Mouse (Mus musculus) megakaryocyte-erythroid progenitor cell, adult 5-6 weeks (primary cell): ENCODE results near the gene Sesn1. TPM values are rescaled to one million over a fixed set of nuclear protein-coding genes. Genes with fewer than 3 reads are reported as not detected.
A peak's percentile ranks its signal among the peaks of the same experiment; 100 is the strongest.
"Not testable (repeated sequence)": the region's sequence is repeated elsewhere in the genome, so short reads cannot be mapped to it uniquely, and the experiment has no call there.

ENCODE experiments used
- ATAC-seq: replicated peaks from 2 replicates; pipeline ENCODE4 v1.8.0; 2016; ENCODE audit warnings: mild to moderate bottlenecking, inconsistent platforms; ENCODE audit not compliant: severe bottlenecking, poor library complexity, low FRiP score, low TSS enrichment
- total RNA-seq, 2 experiments: library from RNA; stranded (forward) in 1 of 2; stranded (reverse) in 1 of 2; fragments of 200-1000, 215-1000 nt in 1 of 2; fragments of >200 nt in 1 of 2; fragmentation: Nextera tagmentation in 1 of 2; gene quantifications; 2 replicates each; pipeline ENCODE4 v1.2.3; 2014 to 2017

The Sesn1 gene
- total RNA-seq, 2 experiments from 2014 or later: 20.4 to 22.6 TPM

DNA sequence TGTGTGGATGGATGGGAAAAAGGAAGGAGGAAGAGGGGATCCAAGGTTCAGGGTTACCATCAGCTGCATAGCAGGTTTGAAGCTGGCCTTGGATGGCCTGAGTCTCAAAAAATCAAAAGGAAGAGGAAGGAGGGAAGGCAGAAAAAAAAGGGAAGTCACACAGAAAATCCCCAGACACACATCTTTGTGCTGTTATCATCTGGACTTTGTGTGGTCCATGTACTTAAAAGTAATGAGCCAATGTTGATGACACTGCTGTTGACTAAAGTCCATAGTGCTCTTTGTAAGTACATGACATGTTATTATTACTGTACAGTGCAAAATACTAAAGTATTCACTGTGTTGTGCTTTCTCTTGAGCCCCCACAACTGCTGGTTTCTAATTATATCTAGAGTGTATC lies 86.7 kb downstream of the Sesn1 start:
- ATAC-seq: no peak

- ATAC-seq: no peak
These were observed 87.1 kb downstream of the Sesn1 start for GRCm38 (mm10) chr10:41896865-41897264.

- ATAC-seq: no peak
These were observed 91.7 kb downstream of the Sesn1 start for GRCm38 (mm10) chr10:41901456-41901855.

GRCm38 (mm10) chr10:41901864-41902263 lies 92.1 kb downstream of the Sesn1 start:
- no peak for ATAC-seq

DNA sequence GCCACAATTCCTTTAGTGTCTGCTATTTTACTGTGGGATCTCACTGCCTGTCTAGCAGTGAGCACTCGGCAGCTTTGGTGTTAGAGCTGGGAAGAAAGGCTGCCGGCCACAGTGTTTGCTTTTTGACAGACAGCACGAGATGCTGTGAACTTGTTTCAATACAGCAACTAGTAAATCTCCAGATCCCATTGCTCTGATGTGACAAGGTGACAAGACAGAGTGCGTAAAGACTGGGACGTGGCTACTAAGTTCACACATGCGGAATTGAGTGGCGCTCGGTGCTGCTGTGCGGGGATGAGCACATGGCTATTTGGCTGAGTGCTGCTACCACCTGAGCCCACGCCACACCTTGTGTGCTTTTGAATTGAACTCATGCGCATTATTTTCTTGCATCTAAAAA lies 97.7 kb downstream of the Sesn1 start:
- ATAC-seq: no peak

GRCm38 (mm10) chr10:41907950-41908349 lies 98.2 kb downstream of the Sesn1 start:
- ATAC-seq: no peak

- ATAC-seq: no peak
These were observed 99.2 kb downstream of the Sesn1 start for GRCm38 (mm10) chr10:41908899-41909298.

- ATAC-seq: peak; percentile 96
These were observed 102.7 kb downstream of the Sesn1 start for GRCm38 (mm10) chr10:41912290-41912994.

- no peak for ATAC-seq
These were observed 117.0 kb downstream of the Sesn1 start for GRCm38 (mm10) chr10:41926726-41927125.

DNA sequence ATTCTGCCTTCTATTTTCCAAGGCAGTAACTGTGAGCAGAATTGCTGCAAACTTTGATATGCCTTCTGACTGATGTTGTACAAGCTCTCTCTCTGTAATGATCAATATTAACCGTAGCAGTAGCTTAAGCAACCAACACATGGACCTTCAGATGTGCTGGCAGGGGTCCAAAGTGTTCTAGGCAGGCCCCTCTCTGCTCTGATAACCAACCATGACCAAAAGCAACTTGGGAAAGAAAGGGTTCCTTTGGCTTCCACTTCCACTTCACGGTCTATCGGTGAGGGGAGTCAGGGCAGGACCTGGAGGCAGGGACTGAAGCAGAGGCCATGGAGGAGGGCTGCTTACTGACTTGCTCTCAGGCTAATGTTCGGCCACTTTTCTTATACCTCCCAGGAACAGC lies 121.2 kb downstream of the Sesn1 start:
- ATAC-seq: no peak

- ATAC-seq: no peak
These were observed 122.2 kb downstream of the Sesn1 start for GRCm38 (mm10) chr10:41931962-41932361.

- ATAC-seq: no peak
These were observed 123.2 kb downstream of the Sesn1 start for GRCm38 (mm10) chr10:41932943-41933342.

- ATAC-seq: peak; percentile 55
These were observed 123.8 kb downstream of the Sesn1 start for GRCm38 (mm10) chr10:41933536-41933935.

DNA sequence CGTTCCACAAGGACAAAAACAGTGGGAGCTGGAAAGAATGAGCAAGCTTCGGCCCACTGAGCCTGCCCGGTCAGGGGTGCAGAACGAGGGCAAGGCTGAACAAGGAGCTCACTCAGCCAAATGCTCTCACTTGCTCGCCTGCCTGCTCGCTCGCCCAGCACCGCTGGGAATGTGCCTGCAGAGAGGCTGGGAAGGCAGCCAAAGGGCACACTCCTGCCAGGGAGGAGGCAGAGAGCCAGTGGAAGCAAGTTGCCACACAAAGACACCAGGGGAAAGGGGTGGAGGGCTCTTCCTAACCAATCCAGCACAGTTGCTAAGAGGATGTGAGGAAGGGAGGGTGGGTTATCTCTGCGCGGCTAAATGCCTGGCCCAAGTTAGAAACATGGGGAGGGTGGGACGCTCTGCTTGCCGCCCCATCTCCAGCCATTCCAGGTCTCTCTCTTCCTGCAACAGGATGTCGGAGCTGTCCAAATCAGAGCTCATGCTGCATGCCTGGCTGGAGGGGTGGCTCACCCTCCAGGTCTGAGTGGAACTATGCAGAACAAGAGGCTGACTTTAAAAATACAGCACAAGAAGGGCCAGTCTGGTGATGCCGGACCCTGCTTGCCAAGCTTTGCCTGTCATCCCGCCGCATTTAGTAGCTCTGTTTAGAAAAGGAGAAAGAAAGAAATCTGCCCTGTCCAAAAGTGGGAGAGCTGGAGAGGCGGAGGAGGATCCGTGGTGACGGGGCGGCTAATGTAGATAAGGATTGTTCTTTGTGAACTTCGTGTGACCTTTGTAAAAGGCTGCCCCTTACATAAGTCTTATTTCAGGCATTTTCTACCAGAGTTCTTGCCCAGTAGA lies 125.1 kb downstream of the Sesn1 start:
- ATAC-seq: peak; percentile 46

DNA sequence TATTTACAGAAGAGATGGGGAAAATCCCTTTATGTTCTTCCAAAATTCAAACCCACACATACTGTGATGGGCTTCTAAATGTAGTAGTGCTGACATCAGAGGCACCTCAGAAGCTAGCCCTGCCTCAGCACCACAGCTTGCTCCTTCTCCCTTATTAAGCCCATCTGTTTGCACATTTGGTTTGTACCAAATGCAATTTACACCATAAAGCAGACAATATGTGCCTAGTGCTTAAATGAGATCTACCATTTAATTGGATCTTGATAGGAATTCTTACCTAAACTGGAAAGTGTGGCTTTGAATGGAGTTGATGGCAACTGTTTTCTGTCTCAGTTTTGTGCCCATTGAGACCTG lies 125.7 kb downstream of the Sesn1 start:
- no peak for ATAC-seq

- no peak for ATAC-seq
These were observed 126.4 kb downstream of the Sesn1 start for GRCm38 (mm10) chr10:41936100-41936499.

DNA sequence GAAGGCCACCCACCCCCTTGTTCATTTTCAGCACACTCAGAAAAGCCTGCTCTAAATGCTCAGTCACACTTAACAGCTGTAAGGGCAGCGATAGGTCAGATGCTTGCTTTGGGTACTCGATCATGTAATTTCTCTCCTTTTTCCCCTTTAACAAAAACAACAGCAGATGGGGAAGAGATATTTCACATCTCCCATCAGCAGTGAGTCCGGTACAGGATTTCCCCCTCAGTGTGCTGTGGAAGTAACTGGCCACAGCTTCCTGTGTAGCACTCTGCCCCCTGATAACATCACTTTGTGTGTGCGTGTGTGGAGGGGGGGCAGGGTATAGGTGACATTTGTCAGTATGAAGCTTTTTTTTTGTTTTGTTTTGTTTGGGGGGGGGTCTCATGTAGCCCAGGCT lies 127.4 kb downstream of the Sesn1 start:
- no peak for ATAC-seq

- ATAC-seq: no peak
These were observed 129.4 kb downstream of the Sesn1 start for GRCm38 (mm10) chr10:41939090-41939489.

DNA sequence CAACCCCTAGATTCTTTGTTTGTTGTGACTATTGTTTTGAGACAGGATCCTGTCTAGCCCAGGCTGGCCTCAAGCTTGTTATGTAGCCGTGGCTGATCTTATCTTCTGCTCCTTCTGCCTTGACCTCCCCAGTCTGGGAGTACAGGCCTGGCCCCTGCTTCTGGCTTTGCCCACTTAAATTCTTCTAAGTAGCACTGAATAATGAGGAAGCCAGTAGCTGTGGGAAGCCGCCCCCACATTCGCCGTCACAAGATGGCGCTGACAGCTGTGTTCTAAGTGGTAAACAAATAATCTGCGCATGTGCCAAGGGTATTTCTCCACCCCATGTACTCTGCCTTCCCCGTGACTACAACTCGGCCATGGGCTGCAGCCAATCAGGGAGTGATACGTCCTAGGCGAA lies 142.6 kb downstream of the Sesn1 start:
- ATAC-seq: not testable (repeated sequence)

DNA sequence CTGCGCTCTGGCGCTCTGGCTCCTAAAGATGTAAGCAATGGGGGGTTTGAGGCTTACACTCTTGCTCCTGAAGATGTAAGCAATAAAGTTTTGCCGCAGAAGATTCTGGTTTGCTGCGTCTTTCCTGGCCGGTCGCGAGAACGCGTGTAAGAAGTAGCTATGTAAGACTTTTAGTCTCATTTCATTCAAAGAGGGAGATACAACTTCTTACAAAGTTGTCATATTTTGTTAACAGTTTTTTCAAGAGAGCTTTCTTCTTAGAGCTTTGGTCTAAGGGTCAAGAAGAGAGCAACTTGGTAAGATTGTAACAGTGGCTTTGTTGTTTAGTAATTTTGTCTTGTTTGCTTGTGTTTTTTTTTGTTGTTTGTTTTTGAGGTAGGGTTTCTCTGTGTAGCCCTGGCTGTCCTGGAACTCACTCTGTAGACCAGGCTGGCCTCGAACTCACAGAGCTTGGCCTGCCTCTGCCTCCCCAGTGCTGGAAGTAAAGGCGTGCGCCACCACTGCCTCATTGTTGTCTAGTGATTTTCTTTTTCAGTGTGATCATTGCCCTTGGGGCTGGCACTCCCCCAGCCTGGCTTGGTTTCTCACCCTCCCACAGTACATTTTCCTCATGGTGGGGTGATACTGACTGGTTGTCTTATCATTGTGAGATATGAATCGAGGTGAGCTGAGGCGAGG lies 143.3 kb downstream of the Sesn1 start:
- no peak for ATAC-seq

- no peak for ATAC-seq
These were observed 143.8 kb downstream of the Sesn1 start for GRCm38 (mm10) chr10:41953528-41953864.
